Mouse (Mus musculus) macrophage (primary cell): Measurements from ENCODE around the gene Sh3bgr. TPM values are rescaled to one million over a fixed set of nuclear protein-coding genes. Genes with fewer than 3 reads are reported as not detected.

ENCODE experiments used
- H3K27ac ChIP-seq: fragments of 350-480 bp; formaldehyde crosslinking; 2 replicates; pipeline ENCODE4 v1.9.0; 2021
- H3K36me3 ChIP-seq: fragments of 350-480 bp; formaldehyde crosslinking; 2 replicates; pipeline ENCODE4 v1.9.0; 2021; ENCODE audit errors: inconsistent target
- H3K4me3 ChIP-seq: fragments of 350-480 bp; formaldehyde crosslinking; 2 replicates; pipeline ENCODE4 v1.9.0; 2021; ENCODE audit errors: inconsistent target
- H3K79me2 ChIP-seq: fragments of 350-480 bp; formaldehyde crosslinking; 2 replicates; pipeline ENCODE4 v1.9.0; 2021; ENCODE audit errors: inconsistent target
- WGBS: methylation state at CpG from one replicate; pipeline ENCODE4 v1.1.7; 2026; ENCODE audit warnings: inconsistent platforms; ENCODE audit not compliant: missing documents; 5-methylcytosine and 5-hydroxymethylcytosine counted together
- polyA plus RNA-seq: library from polyadenylated mRNA; stranded (reverse); fragments of 250-400 nt; gene quantifications from 3 replicates; pipeline ENCODE4 v1.2.4, GENCODE M21; 2018; ENCODE audit warnings: inconsistent platforms

The Sh3bgr gene
- polyA plus RNA-seq, 1 experiment from 2014 or later, result not detected

DNA sequence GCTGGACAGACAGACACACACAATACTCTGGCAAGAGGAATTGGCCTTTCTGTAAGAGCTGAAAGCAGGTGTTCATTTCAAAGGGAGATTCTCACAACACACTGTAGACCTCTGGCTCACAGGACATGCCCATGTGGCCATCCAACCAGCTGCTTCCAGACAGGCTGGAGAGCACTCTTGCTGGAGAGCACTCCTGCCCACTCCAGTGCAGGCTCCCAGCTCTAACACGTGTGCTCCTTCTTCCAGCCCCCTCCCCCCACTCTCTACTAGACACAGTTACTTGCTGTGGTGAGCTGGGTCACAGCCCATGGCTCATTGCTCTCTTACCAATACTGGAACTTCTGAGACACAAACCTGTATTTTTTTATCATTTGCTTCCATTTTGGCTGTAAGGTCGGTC, 24.9 kb upstream of the Sh3bgr start:
- no peaks in the 10 kb centered on the region for H3K79me2 ChIP-seq
- H3K36me3 ChIP-seq, result no peaks in the 10 kb centered on the region
- H3K4me3 ChIP-seq, result no peak overlapping the region
- H3K27ac ChIP-seq, result no peak overlapping the region
- WGBS, result 69% methylated on average over 2 of the region's 2 CpGs

DNA sequence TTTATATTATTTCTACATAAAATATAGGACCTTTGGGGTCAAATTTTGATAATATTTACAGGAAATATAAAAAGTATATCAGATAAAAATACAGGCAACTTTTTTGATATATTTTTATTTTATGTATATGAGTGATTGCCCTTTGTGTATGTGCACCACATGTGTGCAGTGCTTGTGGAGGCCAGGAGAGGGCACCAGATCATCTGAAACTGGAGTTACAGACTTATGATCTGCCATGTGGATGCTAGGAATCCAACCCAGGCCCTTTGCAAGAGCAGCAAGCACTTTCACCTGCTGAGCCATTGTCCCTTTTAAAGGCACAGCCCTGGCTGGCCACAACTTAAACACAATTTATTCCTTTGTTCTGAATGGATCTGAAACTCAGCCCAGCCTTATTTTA, 21.1 kb upstream of the Sh3bgr start:
- no peaks in the 10 kb centered on the region for H3K79me2 ChIP-seq

DNA sequence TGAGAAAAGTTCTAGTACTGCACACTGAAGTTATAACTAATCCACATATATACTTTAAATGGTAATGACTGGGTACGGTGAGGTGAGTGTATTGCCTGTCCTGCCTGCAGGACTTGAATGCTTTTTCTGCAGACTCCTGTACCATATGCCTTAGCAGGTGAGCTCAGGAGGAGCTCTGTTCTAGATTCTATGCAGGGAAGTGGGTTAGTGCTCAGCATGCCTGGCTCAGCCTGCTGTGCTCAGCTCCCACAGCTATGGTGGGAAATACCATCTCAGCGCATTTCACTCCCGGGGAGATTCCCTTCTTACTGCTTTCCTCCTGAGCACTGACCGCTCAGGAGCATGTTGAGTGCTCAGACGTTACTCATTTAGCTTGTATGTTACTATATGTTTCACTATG, 12.6 kb upstream of the Sh3bgr start:
- WGBS, result 93% methylated on average over 5 of the region's 5 CpGs
- Histone ChIP-seq H3K79me2 (no peaks in the 10 kb centered on the region), H3K27ac (no peak overlapping the region), H3K4me3 (no peak overlapping the region), H3K36me3 (no peaks in the 10 kb centered on the region)

More for the DNA sequence above, 21.1 kb upstream of the Sh3bgr start:
- H3K4me3 ChIP-seq, result no peak overlapping the region
- H3K36me3 ChIP-seq, result no peaks in the 10 kb centered on the region
- no peak overlapping the region for H3K27ac ChIP-seq

DNA sequence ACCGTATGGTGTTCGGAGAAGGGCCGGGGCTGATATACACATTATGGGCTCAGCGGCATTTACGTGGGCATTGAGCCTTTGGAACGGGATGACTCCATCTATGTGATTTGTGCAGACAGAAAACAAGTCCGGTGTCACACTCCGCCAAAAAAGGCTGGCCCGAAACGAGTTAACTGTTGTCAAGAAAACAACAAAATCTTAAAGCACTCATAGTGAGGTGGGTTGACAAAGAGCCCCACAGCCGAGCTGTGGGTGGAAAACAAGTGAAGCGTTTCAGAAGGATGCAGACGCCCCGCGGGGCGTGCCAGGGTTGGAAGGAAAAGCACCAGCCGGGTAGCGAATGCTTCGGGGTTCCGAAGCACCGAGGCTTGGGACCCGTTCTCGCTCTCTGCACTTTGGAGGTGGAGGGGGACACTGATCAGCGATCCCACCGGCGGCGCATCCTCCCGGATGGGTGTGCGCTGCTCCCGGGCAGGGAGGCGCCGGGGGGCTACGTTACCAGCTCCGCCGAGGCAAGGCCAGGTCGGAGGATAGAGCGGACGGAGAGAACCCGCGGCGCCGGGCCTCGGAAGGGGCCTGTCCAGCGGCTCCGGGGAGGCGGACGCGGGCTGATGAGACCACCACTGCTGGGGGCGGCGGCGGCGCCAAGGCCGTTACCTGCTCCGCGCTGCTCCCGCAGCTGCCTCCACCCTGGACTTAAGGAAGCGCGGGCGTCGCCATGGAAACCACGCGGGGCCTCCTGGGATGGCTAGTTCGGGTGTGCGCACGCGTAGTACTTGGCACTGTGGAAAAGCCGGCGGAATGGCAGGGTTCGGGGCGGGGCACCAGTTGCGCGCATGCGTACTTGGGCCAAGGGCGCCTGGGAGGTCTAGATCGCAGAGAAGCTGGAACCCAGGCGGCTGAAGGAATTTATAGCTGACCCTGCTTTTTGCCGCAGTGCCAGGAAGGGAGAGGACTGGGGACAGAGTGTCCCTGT, 8.4 kb upstream of the Sh3bgr start, which contains the start of gene Lca5l:
Gene Lca5l, minus strand, starts transcription at position 741 of the 976 bp plus-strand sequence.
- Histone ChIP-seq H3K36me3 (no peaks in the 10 kb centered on the region), H3K4me3 (peak within 1 kb of the TSS; percentile 48), H3K79me2 (no peaks in the 10 kb centered on the region), H3K27ac (no peak within 1 kb of the TSS)
- WGBS, result 2% methylated on average over 75 of the region's 77 CpGs

DNA sequence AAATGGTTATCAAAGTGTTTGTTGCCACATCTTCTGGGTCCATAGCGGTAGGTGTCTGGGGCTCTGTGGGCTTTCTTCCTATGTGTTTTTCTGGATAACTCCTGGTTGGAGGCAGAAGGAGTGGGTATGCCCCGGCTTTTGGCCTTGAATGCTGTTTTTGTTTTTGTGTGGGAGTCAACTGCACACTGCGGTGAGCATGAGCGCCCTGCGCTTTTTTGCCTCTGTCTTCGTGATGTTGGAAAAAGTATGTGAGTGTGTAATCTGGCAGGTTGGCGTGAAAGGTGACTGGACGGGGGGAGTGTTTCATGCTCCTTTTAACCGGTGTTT, 415 bp downstream of the Sh3bgr start:
- Histone ChIP-seq H3K79me2 (no peaks in the 10 kb centered on the region), H3K27ac (no peak overlapping the region), H3K36me3 (no peaks in the 10 kb centered on the region), H3K4me3 (no peak overlapping the region)
- WGBS, result 64% methylated on average over 8 of the region's 9 CpGs

DNA sequence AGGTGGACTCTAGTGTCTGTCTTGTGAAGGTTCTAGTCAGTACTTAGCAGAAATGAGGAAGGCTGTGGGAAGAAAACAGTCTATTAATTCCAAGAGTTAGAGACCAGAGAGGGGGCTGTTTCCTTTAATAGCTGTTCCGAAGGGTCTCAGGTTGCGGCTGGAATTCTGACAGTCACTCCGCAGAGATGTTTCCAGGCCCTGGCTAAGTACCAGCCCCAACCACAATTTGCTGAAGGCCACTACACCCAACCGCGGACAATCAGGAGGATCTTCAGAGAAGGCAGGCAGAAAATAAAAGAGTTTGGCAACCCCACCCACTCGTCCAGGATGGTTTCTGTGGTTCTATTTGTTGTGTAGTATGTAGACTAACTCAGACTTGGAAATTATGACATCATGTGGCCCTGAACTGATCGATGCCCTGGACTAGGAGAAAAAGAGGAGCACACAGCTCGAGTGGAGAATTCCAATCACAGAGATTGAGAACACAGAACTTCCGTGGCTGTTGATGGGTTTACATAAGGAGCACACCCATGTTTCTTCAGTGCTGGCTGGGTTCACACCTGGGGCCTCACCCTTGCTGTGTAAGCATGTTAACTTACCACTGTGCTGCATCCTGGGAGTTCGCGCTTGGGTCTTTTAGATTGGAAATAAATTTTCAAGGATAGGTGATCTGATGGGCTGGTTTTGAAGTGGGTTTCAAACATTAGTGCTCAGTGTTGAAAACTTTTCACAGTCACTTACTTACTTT, 1.4 kb downstream of the Sh3bgr start:
- 90% methylated on average over 11 of the region's 11 CpGs for WGBS
- Histone ChIP-seq H3K36me3 (no peaks in the 10 kb centered on the region), H3K79me2 (no peaks in the 10 kb centered on the region), H3K4me3 (no peak overlapping the region), H3K27ac (no peak overlapping the region)

DNA sequence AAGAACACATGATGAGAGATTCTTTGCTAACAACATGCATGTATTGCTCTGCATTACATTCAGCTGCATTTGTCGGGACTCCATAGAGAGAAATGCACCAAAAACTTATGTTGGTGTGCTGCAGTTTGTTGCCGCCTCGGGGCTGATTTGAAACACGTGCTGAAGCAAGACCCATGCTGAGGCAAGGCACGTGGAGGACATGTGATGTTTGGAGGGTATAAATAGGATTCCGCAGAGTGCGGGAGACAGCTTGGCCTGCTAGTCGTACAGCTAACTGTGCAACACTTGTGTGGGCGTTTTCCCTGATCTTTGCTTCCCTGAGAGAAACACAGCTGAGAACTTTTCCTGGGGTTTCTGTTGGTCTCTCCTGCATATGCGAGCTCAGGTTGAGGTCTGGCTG, 9.5 kb downstream of the Sh3bgr start:
- Histone ChIP-seq H3K27ac (no peak overlapping the region), H3K79me2 (no peaks in the 10 kb centered on the region), H3K4me3 (no peak overlapping the region), H3K36me3 (no peaks in the 10 kb centered on the region)
- WGBS, result 94% methylated on average over 10 of the region's 10 CpGs

DNA sequence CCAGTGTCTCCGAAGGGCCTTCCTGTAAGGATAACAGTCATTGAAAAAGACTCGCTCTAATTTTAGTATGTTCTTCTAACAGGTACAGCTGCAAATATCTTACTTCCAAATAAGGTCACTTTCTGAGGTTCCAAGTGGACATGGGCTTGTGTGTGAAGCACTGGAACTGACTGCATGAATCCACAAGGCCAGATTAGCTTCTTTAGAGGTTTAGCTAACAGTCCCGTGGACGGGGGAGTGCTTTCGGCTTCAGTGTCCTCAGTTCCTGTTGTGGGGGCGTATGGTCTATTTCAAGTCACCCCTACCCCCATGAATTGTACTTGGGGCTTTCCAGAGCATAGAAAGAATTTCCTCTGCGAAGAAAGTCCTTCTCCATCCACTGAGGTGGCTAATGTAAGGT, 10.6 kb downstream of the Sh3bgr start:
- no peaks in the 10 kb centered on the region for H3K36me3 ChIP-seq
- H3K4me3 ChIP-seq, result no peak overlapping the region
- no peaks in the 10 kb centered on the region for H3K79me2 ChIP-seq
- 73% methylated on average over 7 of the region's 7 CpGs for WGBS
- no peak overlapping the region for H3K27ac ChIP-seq

DNA sequence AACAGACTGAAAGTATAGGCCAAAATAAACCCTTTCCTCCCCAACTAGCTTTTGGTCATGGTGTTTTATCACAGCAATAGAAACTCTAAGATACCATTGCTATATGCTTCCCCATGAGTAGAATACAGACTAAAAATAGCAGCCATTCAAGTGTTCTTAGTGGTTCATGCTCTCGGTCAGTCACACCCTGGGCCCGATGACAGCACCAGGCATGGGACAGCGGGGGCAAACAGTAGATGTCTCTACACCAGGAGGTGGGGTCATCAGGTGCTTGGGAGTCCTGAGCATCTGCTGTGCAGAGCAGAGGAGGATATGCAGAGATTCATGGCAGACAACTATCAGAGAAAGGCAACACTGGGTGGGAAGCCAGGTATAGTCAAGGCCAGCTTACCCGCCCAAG, 12.8 kb downstream of the Sh3bgr start:
- Histone ChIP-seq H3K27ac (no peak overlapping the region), H3K36me3 (no peaks in the 10 kb centered on the region), H3K4me3 (no peak overlapping the region), H3K79me2 (no peaks in the 10 kb centered on the region)
- 90% methylated on average over 4 of the region's 4 CpGs for WGBS

DNA sequence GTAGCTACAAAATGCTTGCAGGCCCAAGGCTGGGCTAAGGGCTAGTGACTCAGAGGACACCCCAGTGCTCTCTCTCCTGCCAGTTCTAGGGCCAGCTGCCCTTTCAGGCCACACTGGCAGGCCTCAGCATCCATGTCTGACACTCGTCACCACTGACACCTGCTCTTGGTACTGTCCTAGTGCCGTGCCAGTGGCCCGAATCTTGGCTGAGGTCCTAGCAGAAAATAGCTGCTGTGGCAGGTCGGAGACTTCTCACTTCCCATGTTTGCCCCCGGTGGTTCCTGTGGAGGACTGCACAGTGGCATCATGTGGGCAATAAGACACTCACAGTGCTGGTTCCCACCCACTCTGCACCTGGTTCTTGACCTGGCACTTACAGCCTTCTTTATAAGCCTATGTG, 21.2 kb downstream of the Sh3bgr start:
- no peak overlapping the region for H3K4me3 ChIP-seq

DNA sequence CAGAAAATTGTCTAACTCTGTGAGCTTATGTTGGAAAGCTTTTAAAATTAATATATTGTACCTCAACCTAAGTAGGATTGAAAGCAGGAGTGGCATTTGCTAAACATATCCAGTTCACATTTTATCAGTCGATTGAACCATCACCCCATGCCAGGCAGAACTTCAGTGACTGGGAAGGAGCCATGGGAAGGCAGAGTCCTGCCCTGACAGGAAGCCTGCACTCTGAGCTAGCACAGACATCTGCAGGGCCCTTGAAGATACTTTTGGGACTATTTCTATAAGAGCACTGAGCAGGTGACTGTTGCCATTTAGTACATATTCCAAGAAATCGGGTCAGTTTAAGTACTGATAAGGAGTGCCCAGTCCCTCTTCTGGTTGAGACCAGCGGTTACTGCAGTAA, 21.7 kb downstream of the Sh3bgr start:
- Histone ChIP-seq H3K79me2 (no peaks in the 10 kb centered on the region), H3K27ac (no peak overlapping the region), H3K36me3 (no peaks in the 10 kb centered on the region), H3K4me3 (no peak overlapping the region)
- 79% methylated on average over 3 of the region's 3 CpGs for WGBS

More for the DNA sequence above, 21.2 kb downstream of the Sh3bgr start:
- 26% methylated on average over 5 of the region's 5 CpGs for WGBS
- Histone ChIP-seq H3K27ac (no peak overlapping the region), H3K79me2 (no peaks in the 10 kb centered on the region), H3K36me3 (no peaks in the 10 kb centered on the region)

DNA sequence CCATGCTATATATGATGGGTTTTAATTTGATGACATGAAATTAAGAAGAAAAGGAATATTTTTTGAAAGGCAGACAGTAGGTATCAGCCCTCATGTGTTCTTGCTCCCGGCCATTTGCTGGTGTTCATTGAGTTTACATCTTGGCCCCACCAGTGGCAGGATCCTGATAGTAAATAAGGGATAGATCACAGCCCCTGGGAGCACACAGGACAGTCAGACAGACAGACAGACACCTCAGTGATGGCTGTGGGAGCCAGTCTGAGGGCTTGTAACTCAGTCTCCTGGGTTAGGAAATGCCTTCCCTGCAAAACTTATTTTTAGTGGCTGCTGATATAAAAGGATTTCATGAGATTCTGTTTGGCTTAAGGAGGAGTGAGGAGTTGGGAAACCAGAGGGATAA, 22.2 kb downstream of the Sh3bgr start:
- WGBS, result 100% methylated on average over 1 of the region's 1 CpGs
- no peak overlapping the region for H3K27ac ChIP-seq
- no peaks in the 10 kb centered on the region for H3K79me2 ChIP-seq
- no peaks in the 10 kb centered on the region for H3K36me3 ChIP-seq
- H3K4me3 ChIP-seq, result no peak overlapping the region

DNA sequence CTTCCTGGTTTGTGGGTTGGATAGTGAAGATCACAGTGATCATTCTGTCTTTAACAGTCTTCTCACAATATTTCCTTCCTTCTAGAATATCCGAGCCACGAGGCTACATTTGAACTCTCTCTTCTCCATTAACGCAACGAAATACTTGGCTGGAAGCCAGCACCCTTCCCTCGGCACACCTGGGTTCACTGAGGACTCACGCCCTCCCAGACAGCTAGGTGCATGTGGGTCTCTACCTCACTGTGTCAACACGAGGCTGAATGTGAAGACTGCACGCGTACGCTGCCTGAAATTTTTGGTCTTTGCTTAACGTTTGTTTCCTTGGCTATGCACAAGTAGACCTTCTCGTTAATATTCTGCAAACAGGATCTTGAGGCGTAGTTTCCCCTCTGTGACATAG, 28.2 kb downstream of the Sh3bgr start:
- H3K79me2 ChIP-seq, result no peaks in the 10 kb centered on the region
- H3K27ac ChIP-seq, result no peak overlapping the region
- no peak overlapping the region for H3K4me3 ChIP-seq
- 51% methylated on average over 13 of the region's 13 CpGs for WGBS
- H3K36me3 ChIP-seq, result no peaks in the 10 kb centered on the region

DNA sequence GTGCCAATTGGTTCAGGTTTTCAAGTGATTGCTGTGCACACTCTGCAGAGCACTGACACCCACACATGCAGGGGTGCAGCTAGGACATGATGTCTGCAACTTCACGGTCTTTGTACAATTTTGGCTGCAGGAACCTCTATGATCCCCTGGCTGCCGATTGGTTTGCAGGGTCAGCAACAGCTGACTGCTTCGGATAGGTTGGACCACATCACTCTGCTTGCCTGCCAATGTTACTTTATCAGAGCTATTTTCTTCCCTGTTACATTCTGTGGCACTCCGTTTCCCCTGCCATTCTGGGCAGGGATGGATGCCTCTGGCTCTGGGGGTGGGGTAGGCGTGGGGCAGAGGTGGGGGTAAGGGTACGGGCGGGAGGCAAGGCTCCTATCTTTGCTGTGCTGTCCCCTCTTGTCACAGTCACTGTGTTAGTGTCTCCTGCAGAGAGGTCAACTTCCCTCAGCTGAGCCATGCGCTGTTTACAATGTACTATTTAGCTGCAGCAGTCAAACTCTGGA, 28.9 kb downstream of the Sh3bgr start:
- 82% methylated on average over 8 of the region's 8 CpGs for WGBS
- no peak overlapping the region for H3K27ac ChIP-seq

DNA sequence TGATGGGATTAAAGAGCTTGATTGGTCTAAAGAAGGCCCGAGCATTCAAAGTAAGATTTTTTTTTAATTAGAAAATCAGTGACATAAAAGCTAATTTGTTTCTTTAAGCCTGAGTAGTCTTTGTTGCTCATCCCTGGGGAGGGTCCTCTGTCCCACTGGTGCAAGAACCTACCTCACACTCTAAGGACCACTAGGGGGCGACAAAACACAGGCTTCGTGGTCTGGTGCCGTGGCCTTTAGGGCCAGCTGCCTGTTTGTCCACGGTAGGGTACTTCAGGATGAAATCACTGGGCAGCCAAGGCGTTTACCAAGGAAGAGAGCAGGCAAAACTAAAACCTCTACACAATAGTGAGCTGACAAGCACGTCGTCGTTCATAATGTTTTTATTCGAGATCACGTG, 30.2 kb downstream of the Sh3bgr start:
- no peaks in the 10 kb centered on the region for H3K79me2 ChIP-seq
- WGBS, result 28% methylated on average over 10 of the region's 11 CpGs
- no peak overlapping the region for H3K27ac ChIP-seq
- H3K4me3 ChIP-seq, result no peak overlapping the region
- no peaks in the 10 kb centered on the region for H3K36me3 ChIP-seq

More for the DNA sequence above, 28.9 kb downstream of the Sh3bgr start:
- Histone ChIP-seq H3K79me2 (no peaks in the 10 kb centered on the region), H3K4me3 (no peak overlapping the region), H3K36me3 (no peaks in the 10 kb centered on the region)
